Mouse (Mus musculus) C2C12 (cell line): Measurements from ENCODE around the gene Rbpms2. TPM values are rescaled to one million over a fixed set of nuclear protein-coding genes. Genes with fewer than 3 reads are reported as not detected.

Experiments
- H3K27me3 ChIP-seq: one replicate; pipeline ENCODE4 v1.6.1; 2011; ENCODE audit not compliant: control insufficient read depth, insufficient read depth, insufficient read length
- H3K36me3 ChIP-seq: one replicate; pipeline ENCODE4 v1.6.1; 2011; ENCODE audit not compliant: control insufficient read depth, insufficient read depth
- H3K4me3 ChIP-seq: one replicate; pipeline ENCODE4 v1.5.1; 2011; ENCODE audit warnings: mild to moderate bottlenecking, control low read depth; ENCODE audit not compliant: poor library complexity, insufficient read depth, severe bottlenecking
- H3K79me2 ChIP-seq: one replicate; pipeline ENCODE4 v1.6.1; 2011; ENCODE audit not compliant: control insufficient read depth, insufficient read depth
- H3K79me3 ChIP-seq: one replicate; pipeline ENCODE4 v1.6.1; 2011; ENCODE audit warnings: low read depth, control low read depth
- H3ac ChIP-seq: one replicate; pipeline ENCODE3; 2011; ENCODE audit warnings: low read depth; ENCODE audit not compliant: control insufficient read depth, insufficient read length
- CEBPB ChIP-seq: IDR thresholded peaks from one replicate; pipeline ENCODE4 v1.6.1; 2011; ENCODE audit warnings: low read depth, mild to moderate bottlenecking, control low read depth, moderate library complexity
- CTCF ChIP-seq: IDR thresholded peaks from one replicate; pipeline ENCODE4 v1.5.1; 2011; ENCODE audit not compliant: control insufficient read depth, insufficient read depth, insufficient read length
- FOSL1 ChIP-seq: IDR thresholded peaks from one replicate; pipeline ENCODE4 v1.8.0; 2011; ENCODE audit warnings: mild to moderate bottlenecking, low read length; ENCODE audit not compliant: poor library complexity, insufficient read depth, severe bottlenecking
- MAX ChIP-seq: IDR thresholded peaks from one replicate; pipeline ENCODE4 v1.6.1; 2011; ENCODE audit warnings: mild to moderate bottlenecking, control low read depth
- MYOD1 ChIP-seq: IDR thresholded peaks from one replicate; pipeline ENCODE4 v1.6.1; 2011; ENCODE audit warnings: low read depth; ENCODE audit not compliant: control insufficient read depth, insufficient read length
- MYOG ChIP-seq: IDR thresholded peaks from one replicate; pipeline ENCODE4 v1.6.1; 2011; ENCODE audit not compliant: control insufficient read depth, insufficient read length; ENCODE audit errors: extremely low read depth
- USF1 ChIP-seq: IDR thresholded peaks from one replicate; pipeline ENCODE4 v1.6.1; 2011; ENCODE audit warnings: low read depth, mild to moderate bottlenecking, control low read depth, moderate library complexity
- polyA plus RNA-seq: library from polyadenylated mRNA; unstranded; fragments of >200 nt; fragmentation: generic; extraction: Trizol; gene quantifications from one replicate; pipeline ENCODE4 v1.2.1, GENCODE M21; 2012; ENCODE audit warnings: missing spikeins

Rbpms2 gene
- polyA plus RNA-seq, 1 experiment = 41.3 TPM

- Histone ChIP-seq H3K27me3 (no peaks in the 10 kb centered on the region), H3K36me3 (peaks cover 21% of the 10 kb centered on the region), H3K4me3 (no peak overlapping the region), H3ac (no peak overlapping the region), H3K79me3 (peaks cover 76% of the 10 kb centered on the region), H3K79me2 (peaks cover 88% of the 10 kb centered on the region)
- TF ChIP-seq FOSL1 (no peak), MYOD1 (no peak), MAX (no peak), USF1 (no peak), CEBPB (no peak)
Observed at GRCm38 (mm10) chr9:65639065-65639464, 9.6 kb downstream of the Rbpms2 start.

- Histone ChIP-seq H3K4me3 (no peak overlapping the region), H3K27me3 (no peaks in the 10 kb centered on the region)
- no peak for TF ChIP-seq CTCF
- no peak for TF ChIP-seq MYOD1
Observed at GRCm38 (mm10) chr9:65640838-65641410, 11.5 kb downstream of the Rbpms2 start.

GRCm38 (mm10) chr9:65641446-65642052 is 12.1 kb downstream of the Rbpms2 start:
- Histone ChIP-seq H3K27me3 (no peaks in the 10 kb centered on the region), H3ac (no peak overlapping the region), H3K36me3 (peaks cover 18% of the 10 kb centered on the region), H3K4me3 (no peak overlapping the region), H3K79me3 (peaks cover 76% of the 10 kb centered on the region), H3K79me2 (peaks cover 91% of the 10 kb centered on the region)
- TF ChIP-seq CEBPB (no peak), CTCF (no peak), USF1 (no peak), FOSL1 (no peak), MAX (no peak), MYOG (no peak), MYOD1 (no peak)

More at GRCm38 (mm10) chr9:65640838-65641410, 11.5 kb downstream of the Rbpms2 start:
- Histone ChIP-seq H3K79me2 (peaks cover 89% of the 10 kb centered on the region), H3K36me3 (peaks cover 18% of the 10 kb centered on the region), H3ac (no peak overlapping the region), H3K79me3 (peaks cover 75% of the 10 kb centered on the region)

DNA sequence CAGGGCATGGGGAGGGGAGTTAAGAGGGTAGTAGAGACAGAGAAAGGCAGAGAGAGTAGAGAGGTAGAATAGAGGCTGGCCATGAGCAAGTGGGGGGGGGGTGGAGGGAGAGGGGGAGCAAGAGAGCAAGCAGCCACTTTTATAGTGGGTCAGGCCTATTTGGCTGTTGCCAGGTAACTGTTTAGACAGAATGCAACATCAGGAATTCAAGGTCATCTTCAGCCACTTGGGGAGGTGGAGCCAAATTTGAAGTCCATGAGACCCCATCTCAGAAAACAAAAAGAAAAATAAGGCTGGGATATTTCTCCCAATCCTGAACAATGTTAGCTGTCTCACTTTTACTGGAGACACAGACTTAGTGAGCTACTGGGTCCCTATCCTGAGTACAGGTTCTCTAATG is 13.1 kb downstream of the Rbpms2 start:
- peaks cover 18% of the 10 kb centered on the region for H3K36me3 ChIP-seq
- no peaks in the 10 kb centered on the region for H3K27me3 ChIP-seq
- TF ChIP-seq FOSL1 (no peak), USF1 (no peak), CEBPB (no peak), MYOG (no peak), MYOD1 (no peak)
- H3K79me3 ChIP-seq = peaks cover 86% of the 10 kb centered on the region
- H3K79me2 ChIP-seq = peaks cover 100% of the 10 kb centered on the region
- H3K4me3 ChIP-seq = no peak overlapping the region
- no peak overlapping the region for H3ac ChIP-seq

DNA sequence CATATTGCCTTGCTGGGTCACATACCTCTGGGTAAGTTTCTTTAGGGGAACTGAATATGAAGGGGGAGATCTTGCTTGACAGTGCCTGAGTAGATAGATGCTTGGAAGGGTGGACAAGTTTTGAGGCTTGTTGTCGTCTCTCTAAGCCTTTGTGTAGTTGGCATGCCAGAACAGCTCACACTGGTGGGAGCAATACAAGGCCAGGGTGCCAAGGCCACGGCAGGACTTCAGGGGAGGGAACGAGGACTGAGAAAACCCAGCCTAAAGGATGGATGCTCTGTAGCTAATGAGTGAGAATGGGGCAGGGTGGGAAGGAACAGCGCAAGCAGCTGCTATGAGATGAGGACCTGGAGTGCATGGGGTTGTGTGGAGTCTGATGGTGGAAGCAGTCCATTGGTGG is 15.5 kb downstream of the Rbpms2 start:
- Histone ChIP-seq H3K27me3 (no peaks in the 10 kb centered on the region), H3K36me3 (peaks cover 8% of the 10 kb centered on the region), H3ac (no peak overlapping the region), H3K79me2 (peaks cover 100% of the 10 kb centered on the region), H3K79me3 (peaks cover 76% of the 10 kb centered on the region), H3K4me3 (no peak overlapping the region)
- TF ChIP-seq MYOG (no peak), CTCF (no peak), MAX (no peak), CEBPB (no peak), USF1 (no peak), FOSL1 (no peak), MYOD1 (no peak)

GRCm38 (mm10) chr9:65645984-65646383 is 16.5 kb downstream of the Rbpms2 start:
- no peak for TF ChIP-seq MYOD1
- no peak for TF ChIP-seq USF1
- no peak for TF ChIP-seq MYOG
- no peak for TF ChIP-seq FOSL1
- TF ChIP-seq MAX = no peak
- TF ChIP-seq CEBPB = no peak
- no peak for TF ChIP-seq CTCF
- no peaks in the 10 kb centered on the region for H3K27me3 ChIP-seq
- H3K79me3 ChIP-seq = peaks cover 67% of the 10 kb centered on the region
- H3K4me3 ChIP-seq = no peak overlapping the region
- H3K79me2 ChIP-seq = peaks cover 95% of the 10 kb centered on the region
- H3K36me3 ChIP-seq = peaks cover 8% of the 10 kb centered on the region
- H3ac ChIP-seq = no peak overlapping the region
